Mouse (Mus musculus) hematopoietic stem cell, adult 5-6 weeks (primary cell): Measurements from ENCODE around the gene Ccdc136. TPM values are rescaled to one million over a fixed set of nuclear protein-coding genes. Genes with fewer than 3 reads are reported as not detected.

Source experiments
- ATAC-seq, 2 experiments: fragments of 125-278 bp in 1 of 2; replicated peaks in 1 of 2; 2 replicates each; pipeline ENCODE4 v1.8.0; 2016 to 2017; ENCODE audit warnings: inconsistent platforms in 2 of 2, mild to moderate bottlenecking in 2 of 2, moderate number of reproducible peaks in 2 of 2, low read depth in 1 of 2, moderate TSS enrichment in 1 of 2; ENCODE audit not compliant: low FRiP score in 2 of 2, poor library complexity in 2 of 2, severe bottlenecking in 2 of 2, insufficient read depth in 1 of 2, low TSS enrichment in 1 of 2
- total RNA-seq: library from RNA; stranded (forward); fragments of 172-1452, 232-1000 nt; gene quantifications from 2 replicates; pipeline ENCODE4 v1.2.3, GENCODE M21; 2017

The Ccdc136 gene
- total RNA-seq, 1 experiment from 2014 or later: 0.40 TPM

DNA sequence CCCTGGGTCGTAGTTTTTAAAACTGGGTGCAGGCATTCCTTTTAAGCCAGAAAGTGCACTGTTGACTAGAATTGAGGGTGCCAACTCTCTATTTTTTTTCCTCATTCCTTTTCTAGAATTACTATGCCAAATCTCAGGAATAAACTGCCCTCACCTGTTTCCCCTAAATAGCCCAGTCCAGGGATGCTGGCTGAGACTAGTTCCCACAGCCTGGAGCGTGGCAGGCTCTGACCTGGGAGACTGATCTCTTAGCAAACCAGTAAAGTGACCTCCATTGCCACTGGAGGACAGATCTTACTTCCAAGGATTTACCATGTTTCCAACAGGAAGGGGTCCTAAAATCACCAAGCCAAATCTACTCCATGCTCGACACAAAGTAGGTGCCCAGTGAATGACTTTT, 72.7 kb downstream of the Ccdc136 start:
- ATAC-seq: no peak

DNA sequence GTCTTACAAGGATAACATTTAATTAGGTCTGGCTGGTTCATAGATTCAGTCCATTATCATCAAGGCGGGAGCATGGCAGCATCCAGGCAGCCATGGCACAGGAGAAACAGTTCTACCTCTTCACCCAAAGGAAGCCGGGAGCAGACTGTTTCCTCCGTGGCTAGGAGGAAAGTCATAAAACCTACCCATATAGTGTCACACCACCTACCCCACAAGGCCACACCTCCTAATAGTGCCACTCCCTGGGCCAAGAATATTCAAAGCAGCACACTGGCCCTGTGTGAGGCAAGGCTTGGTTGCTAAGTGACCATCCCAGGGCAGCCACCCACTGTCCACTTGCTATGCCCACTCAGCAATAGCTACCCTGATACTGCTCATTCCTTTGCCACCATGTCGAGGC, 75.0 kb downstream of the Ccdc136 start, which contains the start of gene Atp6v1fnb:
Gene Atp6v1fnb, plus strand, starts transcription at position 301 of the 400 bp plus-strand sequence.
- no peak for ATAC-seq

DNA sequence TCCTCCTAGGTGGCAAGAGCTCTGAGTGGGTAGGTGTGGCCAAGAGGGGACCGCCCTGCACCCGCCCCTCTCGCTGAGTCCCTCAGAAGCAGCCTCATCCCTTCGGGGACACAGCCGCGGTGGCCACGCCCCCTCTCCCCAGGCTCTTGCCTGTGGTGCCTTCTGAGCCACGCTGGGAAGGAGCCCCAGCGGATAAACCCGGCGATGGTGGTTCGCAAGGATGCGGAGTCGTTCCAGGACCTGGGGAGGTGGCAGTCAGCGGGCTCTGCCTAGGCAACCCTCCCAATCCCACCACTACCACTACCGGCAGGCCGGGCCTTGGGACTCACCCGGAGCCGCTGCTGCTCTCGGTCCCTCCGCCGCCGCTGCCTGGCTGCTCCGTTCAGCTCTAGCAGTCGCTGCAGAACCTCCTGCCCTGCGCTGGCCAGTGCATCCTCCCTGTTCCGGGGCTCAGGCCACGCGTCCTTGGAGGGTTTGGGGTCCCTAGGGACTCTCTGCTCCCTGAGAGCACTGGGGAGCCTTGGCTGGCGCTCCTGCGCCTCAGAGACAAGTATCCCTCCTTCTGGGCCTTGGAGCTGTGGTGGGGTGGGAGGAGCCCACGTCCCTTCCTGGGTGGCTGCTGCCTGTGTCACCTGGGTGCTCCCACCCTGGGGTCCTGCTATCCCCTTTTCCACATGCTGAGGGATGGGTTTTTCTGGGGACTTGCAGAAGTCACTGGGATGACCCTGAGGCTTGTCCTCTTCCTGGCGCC, 78.0 kb downstream of the Ccdc136 start:
- peak; percentile 96 to 99 for ATAC-seq

DNA sequence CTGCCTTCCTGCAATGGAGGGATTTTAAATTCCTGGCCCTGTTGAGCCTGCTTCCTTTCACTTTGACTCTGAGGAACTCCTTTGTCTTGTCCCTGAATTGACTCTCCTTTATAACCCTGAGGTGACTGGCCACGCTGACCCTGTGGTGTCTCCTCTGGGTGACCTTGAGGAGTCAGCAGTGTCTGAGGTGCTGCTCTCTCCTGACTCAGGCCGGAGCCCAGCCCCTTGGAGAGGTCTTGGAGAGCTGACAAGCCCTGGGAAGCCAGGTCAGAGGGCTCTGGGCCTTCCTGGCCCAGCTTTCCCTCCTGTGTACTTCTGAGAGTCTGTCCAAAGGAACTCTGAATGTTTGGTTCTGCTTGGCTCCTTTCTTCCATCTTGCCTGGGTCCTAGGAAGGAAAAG, 78.6 kb downstream of the Ccdc136 start:
- no peak for ATAC-seq

Other genes with a start within 250 kb of the Ccdc136 start
- 53.1 and 66.5 TPM in 2 replicates for gene Rbm28, start 231.3 kb upstream of the Ccdc136 start, total RNA-seq
- not detected in 2 replicates for gene Prrt4, start 216.7 kb upstream of the Ccdc136 start, total RNA-seq
- gene Impdh1, start 179.9 kb upstream of the Ccdc136 start, total RNA-seq: 70.0 and 72.4 TPM in 2 replicates
- 26.3 and 27.7 TPM in 2 replicates for gene Hilpda, start 123.8 kb upstream of the Ccdc136 start, total RNA-seq
- 1.6 TPM in 1 of 2 replicates, not detected in the other for gene Fam71f2, start 116.7 kb upstream of the Ccdc136 start, total RNA-seq
- gene Fam71f1, start 77.2 kb upstream of the Ccdc136 start, total RNA-seq: not detected in 2 replicates
- 162 and 228 TPM in 2 replicates for gene Calu, start 48.2 kb upstream of the Ccdc136 start, total RNA-seq
- gene Opn1sw, start 7.8 kb upstream of the Ccdc136 start, total RNA-seq: not detected in 2 replicates
- not detected in 2 replicates for gene Flnc, start 36.9 kb downstream of the Ccdc136 start, total RNA-seq
- 131 and 182 TPM in 2 replicates for gene Atp6v1f, start 71.4 kb downstream of the Ccdc136 start, total RNA-seq
- 3.4 TPM in 1 of 2 replicates, not detected in the other for gene Atp6v1fnb, start 75.1 kb downstream of the Ccdc136 start, total RNA-seq
- gene Kcp, start 111.6 kb downstream of the Ccdc136 start, total RNA-seq: not detected in 2 replicates
- 19.3 and 23.7 TPM in 2 replicates for gene Irf5, start 130.3 kb downstream of the Ccdc136 start, total RNA-seq
- gene Tnpo3, start 213.6 kb downstream of the Ccdc136 start, total RNA-seq: 76.4 and 89.6 TPM in 2 replicates